Mouse (Mus musculus): ENCODE measurements around the gene Dglucy.

DNA sequence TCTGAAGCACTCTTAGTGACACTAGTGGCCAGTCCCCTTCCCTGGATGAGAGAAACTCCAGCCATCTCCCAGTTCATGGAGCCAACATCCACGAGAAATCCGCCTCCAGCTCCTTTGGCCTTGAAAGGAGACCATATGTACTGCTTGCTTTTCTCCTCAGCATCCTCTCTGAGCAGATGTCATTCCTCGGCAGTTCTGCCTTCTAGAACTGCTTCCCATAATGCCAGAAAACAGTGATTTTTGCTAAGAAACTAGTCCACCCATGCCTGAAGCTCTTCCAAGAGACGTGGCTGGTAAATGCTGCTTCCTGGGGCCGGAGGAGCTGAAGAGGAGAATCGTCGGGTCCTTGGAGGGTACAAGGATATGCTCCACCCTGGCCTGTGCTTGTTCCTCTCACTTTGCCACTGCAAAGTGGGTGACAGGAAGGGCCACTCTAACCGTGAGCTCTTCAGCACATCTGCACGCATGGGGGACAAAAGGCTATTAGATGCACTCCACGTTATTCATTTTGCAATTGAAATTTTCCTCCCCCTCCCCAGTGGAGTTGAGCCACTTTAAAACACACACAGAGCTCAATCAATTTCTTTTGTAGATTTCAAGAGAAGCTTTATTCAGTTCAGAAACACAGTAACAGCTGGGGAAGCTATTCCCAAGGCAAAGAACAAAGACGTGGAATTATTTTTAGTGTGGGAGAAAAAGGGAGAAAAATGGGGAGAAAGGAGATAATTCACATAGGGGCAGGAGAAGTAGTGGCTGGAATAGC lies 16.0 kb upstream of the Dglucy start:
- TF ChIP-seq CTCF (IDR thresholded peaks at IDR 0.05; ENCODE audit: low read depth, low read length) (no peak), POLR2A (IDR thresholded peaks at IDR 0.05; ENCODE audit: borderline replicate concordance, low read depth, low read length) (no peak)
